Mouse (Mus musculus) embryo, embryonic 11 days (tissue): ENCODE measurements at regions not wholly inside any gene's neighbourhood (a gene's known extent, or its start where the extent isn't known, plus 50 kb on each side); places are given as distances from the start of the nearest gene placed in this dataset.

Experiments
- DNase-seq: peaks from one replicate; pipeline ENCODE4 v3.0.0-alpha.2; 2015

DNA sequence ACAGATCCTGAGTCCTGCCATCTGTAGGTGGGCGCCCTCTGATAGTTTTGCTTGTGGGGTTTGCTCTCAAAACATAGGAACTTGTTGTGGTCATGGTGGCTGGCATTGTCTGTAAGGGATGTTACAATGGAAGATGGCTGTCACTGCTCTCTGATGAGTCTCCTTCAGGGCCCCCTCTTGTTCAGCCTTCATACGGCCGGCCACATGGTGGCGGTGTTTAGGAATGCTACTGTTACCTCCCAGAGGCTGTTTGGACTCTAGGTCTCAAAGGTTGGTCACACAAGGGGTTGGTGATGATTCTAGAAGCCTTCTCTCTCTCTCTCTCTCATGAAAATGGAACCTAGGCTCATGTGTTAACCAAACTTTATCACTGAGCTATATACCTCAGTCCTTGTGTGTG, 137.0 kb downstream of the Nufip1 start:
- DNase-seq = no peak

DNA sequence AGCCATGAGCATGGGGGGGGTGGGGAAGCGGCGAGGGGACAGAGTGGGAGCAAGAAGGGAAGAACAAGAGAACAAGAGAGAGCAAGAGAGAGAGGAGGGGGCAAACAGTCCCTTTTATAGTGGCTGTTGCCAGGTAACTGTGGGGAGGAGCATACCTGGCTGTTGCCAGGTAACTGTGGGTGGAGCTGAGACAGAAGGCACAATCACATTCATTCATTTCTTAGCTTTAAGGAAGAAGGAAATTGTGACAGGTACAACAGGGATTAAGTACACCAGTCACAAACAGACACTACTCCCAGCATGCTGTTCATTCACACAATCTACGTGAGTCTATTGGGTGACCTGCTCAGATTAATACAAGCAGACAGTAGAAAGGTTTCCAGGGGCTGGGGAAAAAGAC, 143.2 kb downstream of the Nufip1 start:
- no peak for DNase-seq

DNA sequence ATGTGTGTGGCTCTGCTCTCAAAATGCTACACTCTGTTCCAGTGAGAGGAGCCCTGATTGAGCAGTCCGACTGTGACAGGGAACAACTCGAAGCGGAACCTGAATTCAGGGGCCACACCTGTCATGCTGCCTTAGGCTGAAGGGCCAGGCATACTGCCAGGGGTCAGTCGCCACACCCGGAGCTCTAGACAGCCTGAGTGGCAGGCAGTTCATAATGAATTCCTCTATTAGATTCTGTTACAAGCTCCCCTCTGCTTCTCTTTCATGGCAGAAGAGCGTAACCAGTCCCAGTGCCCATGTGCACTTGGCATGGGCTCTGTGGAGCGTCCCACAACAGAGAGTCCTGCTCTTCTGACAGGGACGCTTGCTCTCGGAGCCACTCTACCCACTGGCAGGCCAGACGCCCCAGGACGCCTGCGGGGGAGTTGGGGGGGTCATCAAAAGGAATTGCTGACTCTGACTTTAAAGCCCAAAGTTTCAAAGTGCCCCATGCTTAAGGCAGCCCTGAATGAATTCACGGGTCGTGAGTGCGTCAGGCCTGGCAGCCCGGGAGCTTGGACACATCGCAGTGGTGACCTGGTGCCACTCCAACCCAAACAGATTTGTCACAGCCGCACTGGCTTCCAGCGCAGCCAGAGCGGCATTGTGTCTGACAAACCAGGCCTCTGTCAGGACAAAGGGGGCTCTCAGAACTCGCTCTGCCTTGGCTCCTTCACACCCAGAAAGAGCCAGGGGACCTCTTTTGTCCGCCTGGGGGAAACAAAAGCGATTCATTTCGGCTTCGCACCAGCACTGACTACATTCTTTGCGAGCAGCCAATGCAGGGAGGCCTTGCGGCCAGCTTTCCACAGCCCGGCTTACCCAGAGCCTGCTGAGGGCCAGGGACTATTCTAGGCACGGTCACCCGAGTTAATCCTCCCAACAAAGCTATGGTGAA, 144.1 kb downstream of the Nufip1 start:
- peak; percentile 85 for DNase-seq

GRCm38 (mm10) chr14:76255971-76256370, 145.3 kb downstream of the Nufip1 start:
- DNase-seq = no peak

GRCm38 (mm10) chr14:76258626-76259025, 147.9 kb downstream of the Nufip1 start:
- DNase-seq = no peak

DNA sequence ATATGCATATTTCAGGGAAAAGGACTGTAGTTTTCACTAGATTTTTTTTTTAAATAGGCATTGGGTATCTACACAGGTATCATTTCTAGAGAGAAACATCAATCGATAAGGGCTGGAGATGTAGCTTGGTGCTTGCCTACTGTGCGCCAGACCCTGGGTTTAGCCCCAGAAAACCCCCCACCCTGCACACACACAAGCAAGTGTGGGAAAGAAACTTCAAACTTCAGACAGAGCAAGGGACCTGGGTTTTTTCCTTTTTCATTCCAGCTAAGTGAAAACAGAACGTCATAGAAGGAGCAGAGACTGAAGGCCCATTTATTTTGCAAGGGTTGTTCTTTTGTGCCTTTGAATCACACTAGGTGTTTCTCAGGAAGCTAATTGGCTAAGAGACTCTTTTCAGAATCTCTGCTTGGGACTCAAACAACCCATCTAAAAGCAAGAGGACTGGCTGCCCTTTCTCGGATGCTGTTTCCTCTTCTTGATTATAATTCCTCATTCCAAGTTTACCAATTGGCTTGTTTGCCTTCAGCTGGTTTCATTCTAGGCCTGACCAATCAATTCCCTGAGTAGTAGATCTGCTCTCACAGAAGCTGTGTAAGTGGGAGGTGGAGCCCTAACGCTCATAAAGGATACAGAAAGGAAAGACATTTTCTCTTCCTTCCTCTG, 150.1 kb downstream of the Nufip1 start:
- DNase-seq = no peak

DNA sequence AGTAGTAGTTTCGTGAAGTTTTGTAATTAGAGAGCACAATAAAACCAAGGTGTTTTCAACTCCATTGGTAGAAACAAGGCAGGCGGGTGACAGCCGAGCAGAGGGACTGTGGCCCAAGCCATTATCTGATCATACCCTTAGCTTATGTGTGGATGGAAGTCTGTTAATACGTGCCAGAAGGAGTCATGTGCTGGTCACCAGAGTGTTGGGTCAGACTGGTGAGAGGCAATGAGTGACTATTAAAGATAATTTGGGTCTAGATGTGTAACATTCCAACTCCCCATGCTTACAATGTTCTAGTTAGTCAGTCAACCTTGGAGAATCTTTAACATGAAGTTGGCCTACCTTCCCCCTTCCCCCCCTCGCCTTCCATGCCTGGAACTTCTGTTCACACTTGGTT, 151.1 kb upstream of the Tsc22d1 start:
- DNase-seq = no peak

DNA sequence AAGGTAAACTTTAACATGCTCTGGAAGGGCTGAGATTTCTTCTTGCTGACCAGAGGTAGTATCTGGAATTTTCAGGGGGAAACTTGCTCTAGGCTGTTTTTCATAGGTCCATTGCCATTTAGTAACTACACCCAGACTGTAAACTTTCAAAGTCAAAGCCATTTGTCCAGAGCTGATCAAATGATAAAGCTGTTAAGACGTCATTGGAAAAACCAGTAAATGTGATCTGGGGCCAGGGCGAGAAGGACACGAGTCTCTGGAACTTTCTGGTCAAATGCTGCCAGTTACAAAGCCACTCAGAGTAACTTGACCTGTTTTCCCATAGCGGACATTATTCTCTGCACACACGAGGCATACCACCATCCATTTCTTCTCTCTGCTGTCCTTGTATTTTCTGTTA, 148.9 kb upstream of the Tsc22d1 start:
- DNase-seq = no peak

- DNase-seq = no peak
Measured at GRCm38 (mm10) chr14:76266249-76266648, 148.5 kb upstream of the Tsc22d1 start.

- no peak for DNase-seq
Measured at GRCm38 (mm10) chr14:76267091-76267490, 147.7 kb upstream of the Tsc22d1 start.

GRCm38 (mm10) chr14:76271190-76271589, 143.6 kb upstream of the Tsc22d1 start:
- DNase-seq = no peak

GRCm38 (mm10) chr14:76272840-76273239, 141.9 kb upstream of the Tsc22d1 start:
- DNase-seq = no peak

- DNase-seq = no peak
Measured at GRCm38 (mm10) chr14:76276655-76277054, 138.1 kb upstream of the Tsc22d1 start.

GRCm38 (mm10) chr14:76278751-76279450, 135.9 kb upstream of the Tsc22d1 start:
- DNase-seq = no peak

GRCm38 (mm10) chr14:76279561-76279960, 135.2 kb upstream of the Tsc22d1 start:
- DNase-seq = no peak

DNA sequence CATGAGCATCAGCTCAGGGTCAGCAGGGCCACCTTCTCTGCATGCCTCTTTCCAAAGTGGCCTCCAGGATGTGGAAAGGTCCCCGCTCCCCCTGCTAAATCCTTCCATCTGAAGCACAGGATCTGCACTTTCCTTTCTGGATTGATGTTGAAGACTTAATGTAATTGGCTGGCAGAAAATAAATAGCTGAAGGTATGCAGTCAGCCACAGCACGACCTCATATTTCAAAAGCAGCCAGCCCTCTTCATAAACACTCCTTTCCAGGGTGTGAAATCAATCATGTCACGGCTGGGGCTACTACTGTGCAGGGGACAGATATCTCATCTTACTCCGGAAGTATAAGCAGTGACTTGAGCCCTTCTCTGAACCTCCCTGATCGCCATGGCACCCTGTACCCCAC, 132.9 kb upstream of the Tsc22d1 start:
- DNase-seq = peak; percentile 61

GRCm38 (mm10) chr14:76287768-76288167, 127.0 kb upstream of the Tsc22d1 start:
- DNase-seq = no peak

- DNase-seq = peak; percentile 18
Measured at GRCm38 (mm10) chr14:76290401-76291018, 124.3 kb upstream of the Tsc22d1 start.

DNA sequence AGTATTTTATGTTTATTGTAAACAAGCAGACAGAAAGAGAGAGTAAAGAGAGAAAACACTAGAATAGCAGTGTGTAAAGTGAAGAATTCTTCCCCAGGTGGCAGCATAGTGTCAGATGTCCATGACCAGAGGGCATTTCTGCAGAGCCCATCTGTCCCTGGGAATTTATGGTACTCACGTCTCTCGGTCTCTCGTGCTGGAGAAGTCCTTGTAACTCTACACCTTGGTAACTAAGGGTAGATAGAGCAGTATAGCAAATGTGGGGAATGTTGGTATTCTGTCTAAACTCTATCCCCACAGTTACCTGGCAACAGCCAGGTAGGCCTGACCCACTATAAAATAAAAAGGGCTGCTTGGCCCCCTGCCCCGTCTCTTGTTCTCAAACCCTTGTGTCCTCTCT, 122.5 kb upstream of the Tsc22d1 start:
- DNase-seq = peak; percentile 28

GRCm38 (mm10) chr14:76295411-76296169, 119.2 kb upstream of the Tsc22d1 start:
- no peak for DNase-seq

GRCm38 (mm10) chr14:76297864-76298263, 116.9 kb upstream of the Tsc22d1 start:
- DNase-seq = no peak

GRCm38 (mm10) chr14:76302322-76302991, 112.3 kb upstream of the Tsc22d1 start:
- DNase-seq = no peak
